Mouse (Mus musculus): ENCODE data around the gene Ank3. TPM values are rescaled to one million over a fixed set of nuclear protein-coding genes. Genes with fewer than 3 reads are reported as not detected.

Gene Ank3
- polyA plus RNA-seq, 2 experiments: 3.1 to 5.3 TPM

DNA sequence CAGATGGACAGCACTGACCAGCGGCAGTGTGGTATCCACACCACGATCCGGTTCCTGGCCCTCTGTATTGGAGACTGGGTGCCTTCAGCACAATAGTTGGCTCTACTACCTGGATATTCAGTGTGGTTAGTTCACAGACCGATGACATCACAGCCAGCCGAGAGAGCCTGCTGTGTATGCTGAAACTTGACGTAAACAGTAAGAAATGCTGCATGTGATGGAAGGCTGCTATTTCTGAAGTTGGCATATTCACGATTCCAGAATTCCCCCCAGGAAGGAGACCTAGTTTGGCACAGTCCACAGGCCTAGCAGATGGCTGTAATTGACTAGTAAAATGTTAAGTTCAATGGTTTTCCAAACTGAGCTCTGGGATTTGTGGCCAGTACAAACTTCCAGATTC is 521.2 kb downstream of the Ank3 start:
- H3K4me1 ChIP-seq (replicated peaks; ENCODE audit: control insufficient read depth in 2 of 2, insufficient read depth in 2 of 2, low read length in 1 of 2): peaks cover 4 to 14% of the 10 kb centered on the region in 2 experiments
- no peak for DNase-seq (ENCODE audit: low read depth in 3 of 3, low spot score in 3 of 3)
- TF ChIP-seq EP300 (IDR thresholded peaks at IDR 0.05; ENCODE audit: low read depth) (no peak), CTCF (IDR thresholded peaks at IDR 0.05; ENCODE audit: low read depth) (no peak)
- H3K4me3 ChIP-seq (ENCODE audit: insufficient read depth in 1 of 2, low read depth in 2 of 2, low read length in 2 of 2): no peak overlapping the region
- ATAC-seq (ENCODE audit: insufficient read depth): no peak
- no peaks in the 10 kb centered on the region for H3K36me3 ChIP-seq (replicated peaks; ENCODE audit: control insufficient read depth, insufficient read depth, low read depth)
- H3K9ac ChIP-seq (replicated peaks): no peak overlapping the region
- H3K27me3 ChIP-seq (ENCODE audit: control insufficient read depth, insufficient read depth, low read length): no peaks in the 10 kb centered on the region
- no peaks in the 10 kb centered on the region for H3K9me3 ChIP-seq (ENCODE audit: control insufficient read depth, low read length)
- WGBS (ENCODE audit: insufficient replicate concordance): 70% methylated on average over 7 of the region's 7 CpGs
- H3K4me2 ChIP-seq (ENCODE audit: low read depth): no peak overlapping the region
- no peak overlapping the region for H3K27ac ChIP-seq

DNA sequence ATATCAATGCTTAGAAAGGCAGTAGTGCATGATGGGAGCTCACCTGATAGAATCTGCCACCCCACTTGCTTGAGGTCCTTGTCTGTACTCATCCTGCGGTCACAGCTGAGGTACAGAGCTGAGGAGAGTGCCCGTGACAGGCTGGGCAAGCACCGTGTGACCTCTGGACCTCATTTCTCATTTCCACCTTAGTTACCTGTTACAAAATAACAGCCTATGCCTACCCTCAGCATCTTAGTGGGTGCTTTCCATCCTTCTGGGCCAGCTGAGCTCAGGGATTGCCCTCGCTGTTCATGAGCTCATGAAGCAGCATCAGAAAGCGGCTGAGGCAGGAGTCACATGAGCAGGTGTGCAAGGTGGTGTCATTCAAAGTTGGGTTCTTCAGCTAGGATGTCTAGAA is 523.5 kb downstream of the Ank3 start:
- Histone ChIP-seq H3K36me3 (replicated peaks; ENCODE audit: control insufficient read depth, insufficient read depth, low read depth) (no peaks in the 10 kb centered on the region), H3K9ac (replicated peaks) (no peak overlapping the region), H3K4me2 (ENCODE audit: low read depth) (no peak overlapping the region), H3K27ac (no peak overlapping the region), H3K27me3 (ENCODE audit: control insufficient read depth, insufficient read depth, low read length) (peaks cover 18% of the 10 kb centered on the region), H3K9me3 (ENCODE audit: control insufficient read depth, low read length) (no peaks in the 10 kb centered on the region), H3K4me3 (ENCODE audit: insufficient read depth in 1 of 2, low read depth in 2 of 2, low read length in 2 of 2) (no peak overlapping the region), H3K4me1 (replicated peaks; ENCODE audit: control insufficient read depth in 2 of 2, insufficient read depth in 2 of 2, low read length in 1 of 2) (peaks cover 8 to 15% of the 10 kb centered on the region in 2 experiments)
- ATAC-seq (ENCODE audit: insufficient read depth) (no peak), DNase-seq (ENCODE audit: low read depth in 3 of 3, low spot score in 3 of 3) (no peak)
- 59% methylated on average over 5 of the region's 5 CpGs for WGBS (ENCODE audit: insufficient replicate concordance)
- no peak for TF ChIP-seq CTCF (IDR thresholded peaks at IDR 0.05; ENCODE audit: low read depth)
- no peak for TF ChIP-seq EP300 (IDR thresholded peaks at IDR 0.05; ENCODE audit: low read depth)

DNA sequence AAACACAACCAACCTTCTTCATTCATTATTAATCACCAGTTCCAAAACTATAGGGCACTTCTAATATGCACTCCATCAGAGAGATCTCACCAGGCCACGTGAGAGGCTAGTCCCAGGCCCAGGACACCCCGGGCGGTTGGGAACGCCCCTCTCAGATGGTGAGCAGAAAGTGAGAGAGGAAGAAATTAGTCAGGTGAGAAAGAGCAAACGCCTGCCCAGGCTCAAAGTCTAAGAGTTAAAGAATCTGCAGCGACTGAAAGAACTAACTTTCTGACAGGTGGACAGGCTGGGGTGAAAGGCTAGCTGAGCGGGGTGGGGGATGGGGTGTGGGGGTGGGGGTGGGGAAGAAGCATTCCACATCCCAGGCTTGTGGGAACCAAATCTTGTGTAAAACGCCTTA is 525.2 kb downstream of the Ank3 start:
- Histone ChIP-seq H3K9me3 (ENCODE audit: control insufficient read depth, low read length) (no peaks in the 10 kb centered on the region), H3K9ac (replicated peaks) (0 out of 2 replicates have a peak overlapping the region, but pooled peaks have one; percentile 25), H3K4me1 (replicated peaks; ENCODE audit: control insufficient read depth in 2 of 2, insufficient read depth in 2 of 2, low read length in 1 of 2) (peaks cover 8 to 14% of the 10 kb centered on the region in 2 experiments), H3K27ac (no peak overlapping the region; the same call in 1 of the 2 replicates), H3K4me3 (ENCODE audit: insufficient read depth in 1 of 2, low read depth in 2 of 2, low read length in 2 of 2) (peak overlapping the region in 1 of 2 experiments; percentile 51; a peak in 2 of 4 replicates), H3K4me2 (ENCODE audit: low read depth) (peak overlapping the region; percentile 86), H3K36me3 (replicated peaks; ENCODE audit: control insufficient read depth, insufficient read depth, low read depth) (no peaks in the 10 kb centered on the region), H3K27me3 (ENCODE audit: control insufficient read depth, insufficient read depth, low read length) (peaks cover 31% of the 10 kb centered on the region)
- DNase-seq (ENCODE audit: low read depth in 3 of 3, low spot score in 3 of 3) (no peak), ATAC-seq (ENCODE audit: insufficient read depth) (no peak)
- no peak for TF ChIP-seq EP300 (IDR thresholded peaks at IDR 0.05; ENCODE audit: low read depth)
- no peak for TF ChIP-seq CTCF (IDR thresholded peaks at IDR 0.05; ENCODE audit: low read depth)
- WGBS (ENCODE audit: insufficient replicate concordance): 27% methylated on average over 8 of the region's 8 CpGs

DNA sequence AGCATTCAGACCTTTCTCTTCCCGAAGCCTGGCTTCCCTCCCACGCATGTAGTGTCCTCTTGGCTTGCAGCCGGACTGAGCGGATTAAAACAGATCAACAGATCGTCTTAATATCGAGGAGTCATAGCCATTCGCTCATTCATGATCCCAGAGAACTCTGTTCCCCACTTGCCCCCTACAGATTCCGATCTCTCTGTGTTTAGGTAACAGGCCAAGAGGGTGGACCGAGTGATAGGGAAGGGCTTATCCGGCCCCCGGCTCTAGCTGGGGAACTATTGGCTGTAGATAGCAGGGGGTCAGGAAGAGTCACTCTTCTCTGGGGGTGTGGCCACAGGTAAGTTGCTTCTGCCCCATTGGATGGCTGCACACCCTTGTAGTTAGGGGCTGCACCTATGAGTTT is 525.7 kb downstream of the Ank3 start:
- peak; percentile 53 to 64 (median 59) for DNase-seq (ENCODE audit: low read depth in 3 of 3, low spot score in 3 of 3)
- Histone ChIP-seq H3K27me3 (ENCODE audit: control insufficient read depth, insufficient read depth, low read length) (peaks cover 31% of the 10 kb centered on the region), H3K36me3 (replicated peaks; ENCODE audit: control insufficient read depth, insufficient read depth, low read depth) (no peaks in the 10 kb centered on the region), H3K4me2 (ENCODE audit: low read depth) (peak overlapping the region; percentile 86), H3K9me3 (ENCODE audit: control insufficient read depth, low read length) (no peaks in the 10 kb centered on the region), H3K4me1 (replicated peaks; ENCODE audit: control insufficient read depth in 2 of 2, insufficient read depth in 2 of 2, low read length in 1 of 2) (peaks cover 8 to 14% of the 10 kb centered on the region in 2 experiments), H3K27ac (no peak overlapping the region; the same call in 1 of the 2 replicates), H3K4me3 (ENCODE audit: insufficient read depth in 1 of 2, low read depth in 2 of 2, low read length in 2 of 2) (peak overlapping the region; percentile 51), H3K9ac (replicated peaks) (peak overlapping the region; percentile 53)
- peak; percentile 89 for ATAC-seq (ENCODE audit: insufficient read depth)
- TF ChIP-seq EP300 (IDR thresholded peaks at IDR 0.05; ENCODE audit: low read depth): no peak
- TF ChIP-seq CTCF (IDR thresholded peaks at IDR 0.05; ENCODE audit: low read depth): no peak
- WGBS (ENCODE audit: insufficient replicate concordance): 7% methylated on average over 11 of the region's 11 CpGs

DNA sequence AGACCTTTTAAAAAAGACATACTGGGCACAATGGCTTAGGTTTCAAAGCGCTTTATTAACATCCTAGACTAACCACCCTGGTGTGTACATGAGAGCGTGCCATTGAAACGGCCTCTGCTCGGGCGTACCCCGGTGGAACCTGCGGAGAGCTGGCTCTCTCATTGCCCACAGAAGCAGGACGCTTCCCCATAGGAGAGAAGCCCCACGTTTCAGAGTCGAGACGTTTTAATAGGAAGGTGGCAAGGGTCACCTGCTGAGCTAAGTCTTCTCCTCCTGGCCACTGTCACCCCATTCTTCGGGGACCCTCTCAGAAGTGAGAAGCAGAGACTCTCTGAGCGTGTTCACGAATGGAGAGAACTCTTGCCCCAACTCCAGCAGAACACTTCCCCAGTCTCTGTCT is 526.3 kb downstream of the Ank3 start:
- DNase-seq (ENCODE audit: low read depth in 3 of 3, low spot score in 3 of 3): no peak
- peaks cover 8 to 14% of the 10 kb centered on the region in 2 experiments for H3K4me1 ChIP-seq (replicated peaks; ENCODE audit: control insufficient read depth in 2 of 2, insufficient read depth in 2 of 2, low read length in 1 of 2)
- no peak for TF ChIP-seq CTCF (IDR thresholded peaks at IDR 0.05; ENCODE audit: low read depth)
- TF ChIP-seq EP300 (IDR thresholded peaks at IDR 0.05; ENCODE audit: low read depth): no peak
- no peaks in the 10 kb centered on the region for H3K9me3 ChIP-seq (ENCODE audit: control insufficient read depth, low read length)
- H3K4me2 ChIP-seq (ENCODE audit: low read depth): peak overlapping the region; percentile 86
- H3K4me3 ChIP-seq (ENCODE audit: insufficient read depth in 1 of 2, low read depth in 2 of 2, low read length in 2 of 2): peak overlapping the region; percentile 51 to 54
- H3K27me3 ChIP-seq (ENCODE audit: control insufficient read depth, insufficient read depth, low read length): peaks cover 31% of the 10 kb centered on the region
- H3K9ac ChIP-seq (replicated peaks): peak overlapping the region; percentile 54
- ATAC-seq (ENCODE audit: insufficient read depth): peak; percentile 63
- H3K36me3 ChIP-seq (replicated peaks; ENCODE audit: control insufficient read depth, insufficient read depth, low read depth): no peaks in the 10 kb centered on the region
- peak overlapping the region; percentile 35; the same call in 1 of the 2 replicates for H3K27ac ChIP-seq
- 1% methylated on average over 14 of the region's 14 CpGs for WGBS (ENCODE audit: insufficient replicate concordance)
